Mouse (Mus musculus) cerebellum, postnatal 36 days (tissue): ENCODE data around the gene Mon1a.

Source experiments
- DNase-seq, 2 experiments: peaks; one replicate each; pipeline ENCODE4 v3.0.0; 2021 to 2022; ENCODE audit warnings: mixed read lengths in 2 of 2

Gene Mon1a

GRCm38 (mm10) chr9:107950460-107951355, 62.8 kb downstream of the Mon1a start:
- peak; percentile 88 to 91 for DNase-seq
